Mouse (Mus musculus) hindbrain, embryonic 15.5 days (tissue): ENCODE measurements at regions not wholly inside any gene's neighbourhood (a gene's known extent, or its start where the extent isn't known, plus 50 kb on each side); places are given as distances from the start of the nearest gene placed in this dataset.

Experiments used
- ATAC-seq: fragments of 200-750 bp; cut with Nextera tagmentation; 2 replicates; pipeline ENCODE4 v1.8.0; 2017; ENCODE audit warnings: low read depth, moderate number of reproducible peaks, moderate TSS enrichment; ENCODE audit not compliant: low FRiP score
- H3K27ac ChIP-seq: fragments of 300-500 bp; sonication (generic); replicated peaks from 2 replicates; pipeline ENCODE4 v1.5.1; 2015; ENCODE audit warnings: mild to moderate bottlenecking, inconsistent platforms
- H3K27me3 ChIP-seq: fragments of 300-500 bp; sonication (generic); 2 replicates; pipeline ENCODE4 v1.6.1; 2015; ENCODE audit warnings: control low read depth, inconsistent platforms
- H3K36me3 ChIP-seq: fragments of 300-500 bp; sonication (generic); 2 replicates; pipeline ENCODE4 v1.6.1; 2015; ENCODE audit warnings: control low read depth, inconsistent platforms
- H3K4me1 ChIP-seq: fragments of 300-500 bp; sonication (generic); replicated peaks from 2 replicates; pipeline ENCODE4 v1.6.1; 2015; ENCODE audit warnings: control low read depth, inconsistent platforms
- H3K4me2 ChIP-seq: fragments of 300-500 bp; sonication (generic); 2 replicates; pipeline ENCODE4 v1.6.1; 2015; ENCODE audit warnings: moderate library complexity, mild to moderate bottlenecking, inconsistent platforms
- H3K4me3 ChIP-seq: fragments of 300-500 bp; sonication (generic); 2 replicates; pipeline ENCODE4 v1.5.1; 2015; ENCODE audit warnings: mild to moderate bottlenecking, inconsistent platforms
- H3K9ac ChIP-seq: fragments of 300-500 bp; sonication (generic); 2 replicates; pipeline ENCODE4 v1.6.1; 2015; ENCODE audit warnings: inconsistent platforms
- H3K9me3 ChIP-seq: fragments of 300-500 bp; sonication (generic); 2 replicates; pipeline ENCODE4 v1.6.1; 2016; ENCODE audit warnings: control low read depth, inconsistent platforms
- WGBS: fragments of 180-500 bp; shearing (Covaris S2); methylation state at CpG from one replicate; pipeline ENCODE4 v1.1.7; 2015; 5-methylcytosine and 5-hydroxymethylcytosine counted together

DNA sequence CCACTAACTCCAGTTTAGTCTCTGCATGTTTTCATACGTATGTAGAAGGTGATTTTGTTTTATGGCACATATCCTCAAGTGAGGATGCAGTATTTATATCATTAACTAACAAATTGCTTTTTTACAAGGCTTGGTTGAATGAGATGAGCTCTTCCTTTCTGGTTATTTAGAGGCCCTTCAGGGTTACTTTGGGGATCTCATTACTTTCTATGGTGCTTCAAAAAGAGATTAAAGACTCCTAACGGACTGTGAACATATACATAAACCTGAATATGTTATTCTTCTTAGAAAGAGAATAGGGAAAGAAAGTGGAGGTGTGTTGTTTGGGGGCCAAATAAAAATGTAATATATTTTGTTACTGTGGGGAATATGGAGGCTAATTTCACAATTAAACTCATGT is 918.8 kb upstream of the Celf2 start:
- WGBS = 61% methylated on average over 2 of the region's 2 CpGs
- H3K27ac ChIP-seq = no peak overlapping the region
- no peaks in the 10 kb centered on the region for H3K4me1 ChIP-seq
- no peaks in the 10 kb centered on the region for H3K36me3 ChIP-seq
- no peak overlapping the region for H3K4me3 ChIP-seq
- H3K9ac ChIP-seq = no peak overlapping the region
- no peaks in the 10 kb centered on the region for H3K9me3 ChIP-seq
- no peaks in the 10 kb centered on the region for H3K27me3 ChIP-seq
- 0 out of 2 replicates have a peak, but pooled peaks have one; percentile 15 for ATAC-seq
- H3K4me2 ChIP-seq = no peak overlapping the region

DNA sequence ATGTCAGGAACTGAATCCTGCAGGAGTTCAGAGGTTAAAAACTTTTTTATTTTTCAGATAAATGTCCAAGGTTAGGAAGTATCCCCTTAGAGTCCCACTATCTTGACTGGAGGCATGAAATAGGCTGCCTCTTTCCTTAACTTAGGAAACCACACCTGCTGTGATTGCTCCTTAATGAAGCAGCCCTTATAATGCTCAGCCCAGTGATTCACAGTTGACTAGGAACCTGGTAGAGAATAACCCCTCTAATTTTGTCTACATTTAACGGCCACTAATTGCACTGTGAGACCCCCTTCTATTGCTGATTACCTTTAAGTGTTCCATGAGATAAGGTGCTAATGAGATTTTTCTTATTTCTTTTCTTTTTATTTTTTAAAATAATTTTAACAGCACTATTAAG is 918.4 kb upstream of the Celf2 start:
- Histone ChIP-seq H3K4me1 (no peaks in the 10 kb centered on the region), H3K4me2 (no peak overlapping the region), H3K27me3 (no peaks in the 10 kb centered on the region), H3K9ac (no peak overlapping the region), H3K9me3 (no peaks in the 10 kb centered on the region), H3K27ac (no peak overlapping the region), H3K4me3 (no peak overlapping the region), H3K36me3 (no peaks in the 10 kb centered on the region)
- WGBS = 69% methylated on average over 1 of the region's 1 CpGs
- no peak for ATAC-seq

DNA sequence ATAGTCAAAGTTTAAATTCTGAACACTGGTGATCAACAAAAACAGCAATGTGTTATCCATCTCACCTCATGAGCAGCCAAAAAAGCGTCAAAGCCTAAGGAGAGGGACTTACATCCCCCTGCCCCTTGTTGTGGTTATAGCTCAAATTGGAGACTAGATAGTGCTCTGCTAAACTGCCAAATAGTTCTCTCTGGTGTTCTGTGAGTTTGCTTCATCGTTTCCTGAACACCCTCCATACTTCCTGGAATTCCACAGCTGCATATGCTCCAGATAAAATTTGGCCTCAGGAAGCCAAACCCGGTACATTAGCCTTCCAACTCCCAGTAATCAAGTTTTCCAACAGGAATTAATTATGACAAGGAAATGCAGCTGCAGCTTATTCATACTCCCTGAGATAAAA is 906.6 kb upstream of the Celf2 start:
- WGBS = 69% methylated on average over 3 of the region's 3 CpGs
- Histone ChIP-seq H3K4me2 (no peak overlapping the region), H3K27me3 (no peaks in the 10 kb centered on the region), H3K9me3 (no peaks in the 10 kb centered on the region), H3K36me3 (no peaks in the 10 kb centered on the region), H3K4me1 (no peaks in the 10 kb centered on the region), H3K4me3 (no peak overlapping the region), H3K27ac (no peak overlapping the region), H3K9ac (no peak overlapping the region)
- no peak for ATAC-seq

DNA sequence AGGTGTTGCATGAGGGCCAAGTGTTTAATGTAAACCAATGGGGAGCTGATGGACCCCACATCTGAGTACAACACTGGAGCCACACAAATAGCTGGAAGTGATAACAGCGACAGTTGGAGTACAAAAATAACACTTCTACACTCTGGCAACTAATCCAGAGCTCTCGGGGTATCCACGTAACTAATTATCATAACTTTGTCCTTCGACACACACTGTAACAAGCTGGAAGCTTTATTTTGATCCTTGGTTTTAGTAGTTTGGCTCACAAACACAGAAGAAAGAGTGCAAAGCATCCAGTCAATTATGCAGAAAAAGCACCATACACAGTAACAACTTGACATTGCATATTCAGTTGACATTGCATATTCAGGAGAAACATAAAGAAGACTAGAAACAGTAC is 884.8 kb upstream of the Celf2 start:
- Histone ChIP-seq H3K9me3 (no peaks in the 10 kb centered on the region), H3K27me3 (no peaks in the 10 kb centered on the region), H3K9ac (no peak overlapping the region), H3K4me3 (no peak overlapping the region), H3K27ac (no peak overlapping the region), H3K4me1 (no peaks in the 10 kb centered on the region), H3K4me2 (no peak overlapping the region), H3K36me3 (no peaks in the 10 kb centered on the region)
- no peak for ATAC-seq
- WGBS = 87% methylated on average over 4 of the region's 4 CpGs

DNA sequence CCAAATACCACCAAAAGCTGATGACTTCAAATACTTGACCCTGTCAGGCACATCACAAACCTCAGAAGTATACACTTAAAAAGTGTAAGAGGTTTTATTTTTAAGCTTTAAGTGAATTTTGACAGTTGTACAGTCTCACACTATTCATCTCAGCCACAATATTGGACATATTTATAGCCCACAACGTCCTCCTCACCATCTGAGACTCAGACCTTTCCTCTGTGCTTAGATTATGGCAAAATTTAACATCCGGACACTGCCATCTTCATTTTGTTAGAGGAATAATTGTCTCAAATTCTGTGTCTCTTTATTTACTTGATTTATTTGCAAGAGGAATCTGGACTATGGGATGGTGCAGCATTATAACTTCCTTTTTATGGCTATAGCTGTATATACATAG is 880.2 kb upstream of the Celf2 start:
- ATAC-seq = no peak
- Histone ChIP-seq H3K4me2 (no peak overlapping the region), H3K9ac (no peak overlapping the region), H3K4me3 (no peak overlapping the region), H3K9me3 (no peaks in the 10 kb centered on the region), H3K27me3 (no peaks in the 10 kb centered on the region), H3K27ac (no peak overlapping the region), H3K4me1 (no peaks in the 10 kb centered on the region), H3K36me3 (no peaks in the 10 kb centered on the region)
- 69% methylated on average over 2 of the region's 2 CpGs for WGBS

DNA sequence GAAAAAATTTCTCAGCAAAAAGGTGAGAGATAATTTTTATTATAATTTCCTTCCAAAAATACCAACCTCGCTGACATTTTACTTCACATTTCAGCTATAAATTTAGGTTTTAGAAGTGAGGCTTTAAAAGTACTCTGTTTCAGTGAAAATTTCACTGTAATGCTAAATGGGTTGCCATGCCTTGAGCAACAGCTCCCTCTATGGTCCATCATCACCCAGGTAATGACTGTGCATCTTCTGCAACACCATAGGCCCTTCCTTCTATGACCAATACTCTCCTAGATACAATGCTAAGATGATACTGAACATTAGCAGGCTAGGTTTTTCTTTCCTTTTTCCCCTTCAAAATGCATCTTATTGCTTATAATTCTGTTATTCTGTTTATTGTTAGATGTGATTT is 870.9 kb upstream of the Celf2 start:
- no peak overlapping the region for H3K4me3 ChIP-seq
- H3K4me1 ChIP-seq = no peaks in the 10 kb centered on the region
- ATAC-seq = peak; percentile 81
- H3K27ac ChIP-seq = no peak overlapping the region
- no peaks in the 10 kb centered on the region for H3K9me3 ChIP-seq
- no peaks in the 10 kb centered on the region for H3K36me3 ChIP-seq
- H3K4me2 ChIP-seq = no peak overlapping the region
- H3K27me3 ChIP-seq = no peaks in the 10 kb centered on the region
- no peak overlapping the region for H3K9ac ChIP-seq
- WGBS = 52% methylated on average over 1 of the region's 1 CpGs

DNA sequence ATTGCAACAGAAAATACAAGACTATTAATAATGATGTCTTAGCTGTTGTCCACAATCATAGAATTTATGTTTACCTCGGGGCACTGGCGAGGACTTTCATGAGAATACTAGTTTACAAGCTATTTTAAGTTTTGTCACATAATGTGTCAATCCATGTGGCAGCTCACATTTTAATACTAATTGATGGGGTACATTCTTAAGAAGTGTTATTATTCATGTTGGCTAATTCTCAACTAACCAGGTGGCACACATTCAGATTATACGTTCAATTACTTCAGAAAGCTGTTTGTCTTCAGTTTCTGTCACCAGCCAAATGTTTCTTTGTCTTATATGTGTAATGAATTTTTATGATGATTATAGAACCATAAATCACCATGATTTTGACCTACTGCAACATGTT is 870.2 kb upstream of the Celf2 start:
- H3K27ac ChIP-seq = no peak overlapping the region
- H3K27me3 ChIP-seq = no peaks in the 10 kb centered on the region
- H3K4me2 ChIP-seq = no peak overlapping the region
- H3K36me3 ChIP-seq = no peaks in the 10 kb centered on the region
- no peak overlapping the region for H3K4me3 ChIP-seq
- no peak for ATAC-seq
- H3K4me1 ChIP-seq = no peaks in the 10 kb centered on the region
- no peaks in the 10 kb centered on the region for H3K9me3 ChIP-seq
- no peak overlapping the region for H3K9ac ChIP-seq
- 75% methylated on average over 3 of the region's 3 CpGs for WGBS

DNA sequence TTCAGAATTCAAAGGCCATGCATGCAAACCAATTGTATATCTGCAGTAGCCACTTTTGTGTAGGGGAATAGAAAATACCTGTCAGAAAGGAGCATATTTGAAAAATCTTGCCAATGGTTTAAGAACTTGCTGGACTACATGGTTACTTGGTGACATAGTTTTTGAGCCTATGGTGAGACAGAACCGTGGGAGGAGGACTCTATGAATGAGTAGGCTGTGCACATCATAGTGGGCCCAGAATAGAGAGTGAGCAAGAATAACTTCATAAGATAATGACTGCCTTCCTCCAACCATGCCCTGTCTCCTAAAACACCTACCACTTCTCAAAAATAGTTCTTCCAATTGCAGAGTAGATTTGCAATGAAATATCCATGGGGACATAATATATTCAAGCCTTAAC is 838.5 kb upstream of the Celf2 start:
- H3K4me1 ChIP-seq = no peaks in the 10 kb centered on the region
- no peak overlapping the region for H3K9ac ChIP-seq
- H3K4me3 ChIP-seq = no peak overlapping the region
- H3K27ac ChIP-seq = no peak overlapping the region
- no peaks in the 10 kb centered on the region for H3K27me3 ChIP-seq
- no peaks in the 10 kb centered on the region for H3K9me3 ChIP-seq
- no peaks in the 10 kb centered on the region for H3K36me3 ChIP-seq
- H3K4me2 ChIP-seq = no peak overlapping the region
- no peak for ATAC-seq
- 89% methylated on average over 1 of the region's 1 CpGs for WGBS

DNA sequence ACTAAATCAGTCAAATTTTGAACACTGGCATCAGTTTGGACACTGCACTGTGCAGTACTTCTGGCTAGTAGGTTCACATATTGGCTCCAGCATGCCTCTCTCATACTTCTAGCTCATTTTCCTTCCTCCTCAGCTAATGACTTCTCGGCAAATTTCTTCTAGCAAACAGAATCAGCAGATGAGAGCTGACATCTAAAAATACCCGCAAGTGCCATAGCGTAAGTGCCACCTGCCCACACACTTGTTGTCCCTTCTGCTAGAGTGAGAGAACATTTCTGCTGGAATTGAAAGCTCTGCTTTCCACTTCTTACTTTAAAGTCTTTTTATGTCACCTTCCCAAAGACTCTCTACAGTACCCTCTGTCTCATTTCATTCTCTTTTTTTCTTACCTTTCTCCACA is 835.4 kb upstream of the Celf2 start:
- H3K27ac ChIP-seq = no peak overlapping the region
- H3K4me1 ChIP-seq = no peaks in the 10 kb centered on the region
- no peak for ATAC-seq
- no peak overlapping the region for H3K4me3 ChIP-seq
- H3K9ac ChIP-seq = no peak overlapping the region
- WGBS = 88% methylated on average over 3 of the region's 3 CpGs
- no peak overlapping the region for H3K4me2 ChIP-seq
- H3K9me3 ChIP-seq = no peaks in the 10 kb centered on the region
- no peaks in the 10 kb centered on the region for H3K36me3 ChIP-seq
- no peaks in the 10 kb centered on the region for H3K27me3 ChIP-seq

DNA sequence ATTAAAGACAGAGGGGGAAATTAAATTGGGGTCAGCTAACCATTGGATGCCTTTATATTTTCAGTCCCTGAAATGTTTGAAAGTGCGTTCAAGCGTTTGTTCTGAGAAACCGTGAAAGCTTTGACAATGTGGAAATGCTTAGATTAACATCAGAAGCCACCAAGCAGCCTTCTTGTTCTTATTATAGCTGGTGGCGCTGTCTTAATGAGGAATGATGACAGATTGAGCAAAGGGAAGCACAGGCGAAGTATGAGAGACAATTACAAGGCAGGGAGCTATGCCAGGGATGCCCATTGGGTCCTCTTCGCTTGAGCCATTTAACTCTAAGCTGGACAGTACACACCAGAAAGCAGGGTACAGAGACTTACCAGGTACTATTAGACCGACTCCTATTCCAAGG is 828.9 kb upstream of the Celf2 start:
- H3K4me3 ChIP-seq = no peak overlapping the region
- H3K9ac ChIP-seq = no peak overlapping the region
- H3K27me3 ChIP-seq = no peaks in the 10 kb centered on the region
- no peak for ATAC-seq
- no peak overlapping the region for H3K4me2 ChIP-seq
- no peaks in the 10 kb centered on the region for H3K36me3 ChIP-seq
- WGBS = 68% methylated on average over 7 of the region's 7 CpGs
- H3K4me1 ChIP-seq = no peaks in the 10 kb centered on the region
- no peaks in the 10 kb centered on the region for H3K9me3 ChIP-seq
- H3K27ac ChIP-seq = no peak overlapping the region

DNA sequence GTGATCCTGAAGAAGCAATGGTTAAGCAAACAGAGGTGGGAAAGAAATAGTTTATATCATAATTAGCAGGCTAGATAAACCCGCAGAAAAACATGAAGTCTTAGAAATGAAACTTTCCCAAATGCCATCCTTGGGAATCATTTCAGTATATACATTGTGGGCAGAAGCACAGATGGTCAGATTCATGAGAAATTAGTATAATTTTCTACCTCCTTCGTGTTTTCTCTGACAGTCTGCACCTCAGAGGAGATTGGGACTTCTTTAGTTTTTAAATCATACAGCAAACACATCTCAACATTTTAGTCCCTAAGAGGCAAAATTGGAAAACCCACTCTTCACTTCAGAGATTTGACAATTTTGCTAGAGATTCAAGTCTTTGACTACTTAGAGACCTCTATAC is 786.6 kb upstream of the Celf2 start:
- Histone ChIP-seq H3K4me2 (no peak overlapping the region), H3K9me3 (no peaks in the 10 kb centered on the region), H3K4me3 (no peak overlapping the region), H3K4me1 (no peaks in the 10 kb centered on the region), H3K9ac (no peak overlapping the region), H3K36me3 (no peaks in the 10 kb centered on the region), H3K27ac (no peak overlapping the region), H3K27me3 (no peaks in the 10 kb centered on the region)
- no peak for ATAC-seq
- WGBS = 74% methylated on average over 2 of the region's 2 CpGs

DNA sequence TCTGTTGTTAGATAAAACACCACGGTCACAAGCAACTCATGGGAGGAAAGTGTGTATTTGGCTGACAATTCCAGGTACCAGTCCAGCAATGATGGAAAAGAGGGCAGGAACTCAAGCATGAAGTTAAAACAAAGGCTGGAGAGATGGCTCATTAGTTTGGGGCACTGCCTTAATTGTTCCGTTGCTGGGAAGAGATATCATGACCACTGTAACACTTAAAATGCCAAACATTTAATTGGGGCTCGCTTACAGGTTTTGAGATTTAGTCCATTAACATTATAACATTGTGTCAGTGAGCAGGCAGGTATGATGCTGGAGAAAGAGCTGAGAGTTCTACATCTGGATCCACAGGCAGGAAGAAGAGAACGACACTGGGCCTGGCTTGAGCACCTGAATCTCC is 782.0 kb upstream of the Celf2 start:
- no peak overlapping the region for H3K27ac ChIP-seq
- no peak for ATAC-seq
- no peak overlapping the region for H3K4me2 ChIP-seq
- no peaks in the 10 kb centered on the region for H3K27me3 ChIP-seq
- no peaks in the 10 kb centered on the region for H3K4me1 ChIP-seq
- no peaks in the 10 kb centered on the region for H3K36me3 ChIP-seq
- WGBS = 88% methylated on average over 4 of the region's 4 CpGs
- no peak overlapping the region for H3K9ac ChIP-seq
- H3K4me3 ChIP-seq = no peak overlapping the region
- H3K9me3 ChIP-seq = no peaks in the 10 kb centered on the region

DNA sequence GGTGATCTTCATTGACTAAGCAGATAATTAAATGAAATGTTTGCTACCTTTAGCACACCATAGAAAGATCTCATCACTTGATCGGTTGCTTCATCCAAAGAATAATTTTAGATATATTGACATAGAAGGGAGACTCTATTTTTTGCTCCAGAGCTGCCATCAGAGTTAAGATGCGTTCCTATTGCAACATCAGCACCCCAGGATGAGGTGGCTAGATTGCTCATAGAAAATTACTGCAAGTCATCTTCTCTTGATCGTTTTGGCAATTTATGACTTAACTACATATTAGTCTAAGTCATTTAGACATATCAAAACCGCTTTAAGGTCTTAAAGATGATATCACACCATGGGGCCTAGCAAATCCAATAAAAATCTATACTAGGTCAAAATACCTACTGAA is 778.0 kb upstream of the Celf2 start:
- WGBS = 91% methylated on average over 4 of the region's 4 CpGs
- Histone ChIP-seq H3K4me3 (no peak overlapping the region), H3K4me1 (no peaks in the 10 kb centered on the region), H3K9ac (no peak overlapping the region), H3K27ac (no peak overlapping the region), H3K27me3 (no peaks in the 10 kb centered on the region), H3K9me3 (no peaks in the 10 kb centered on the region), H3K4me2 (no peak overlapping the region), H3K36me3 (no peaks in the 10 kb centered on the region)
- no peak for ATAC-seq
